Mouse (Mus musculus) brain, embryonic 14.5 days (tissue): ENCODE measurements around the gene Hfe2. TPM values are rescaled to one million over a fixed set of nuclear protein-coding genes. Genes with fewer than 3 reads are reported as not detected.

Experiments used
- DNase-seq: peaks from one replicate; pipeline ENCODE4 v3.0.0-alpha.2; 2011; ENCODE audit warnings: low read depth
- CTCF ChIP-seq: fragments of 200-500 bp; IDR thresholded peaks from 2 replicates; pipeline ENCODE4 v1.5.1; 2012; ENCODE audit warnings: inconsistent platforms, mild to moderate bottlenecking, moderate library complexity, borderline replicate concordance; ENCODE audit not compliant: insufficient read depth, insufficient read length; ENCODE audit errors: extremely low read depth
- POLR2A ChIP-seq: fragments of 200-500 bp; IDR thresholded peaks from 2 replicates; pipeline ENCODE4 v1.6.1; 2012; ENCODE audit warnings: mild to moderate bottlenecking, inconsistent platforms, borderline replicate concordance; ENCODE audit not compliant: poor library complexity, insufficient read depth, insufficient read length, severe bottlenecking; ENCODE audit errors: extremely low read depth
- polyA plus RNA-seq: library from polyadenylated mRNA; depleted of rRNA; stranded (reverse); fragments of >200 nt; gene quantifications from 2 replicates; pipeline ENCODE4 v1.2.3, GENCODE M21; 2012

The Hfe2 gene
- polyA plus RNA-seq, 1 experiment, result 0.66 TPM

- TF ChIP-seq POLR2A (no peak), CTCF (no peak)
- no peak for DNase-seq
Measured at GRCm38 (mm10) chr3:96556651-96557635, 32.0 kb downstream of the Hfe2 start.

- DNase-seq, result peak; percentile 99
- TF ChIP-seq CTCF (peak; percentile 62), POLR2A (peak; percentile 81; the same call in 1 of the 2 replicates)
Measured at GRCm38 (mm10) chr3:96557694-96558093, 32.7 kb downstream of the Hfe2 start, which contains the start of gene Txnip. Txnip (plus strand) TSS chr3:96557957.

DNA sequence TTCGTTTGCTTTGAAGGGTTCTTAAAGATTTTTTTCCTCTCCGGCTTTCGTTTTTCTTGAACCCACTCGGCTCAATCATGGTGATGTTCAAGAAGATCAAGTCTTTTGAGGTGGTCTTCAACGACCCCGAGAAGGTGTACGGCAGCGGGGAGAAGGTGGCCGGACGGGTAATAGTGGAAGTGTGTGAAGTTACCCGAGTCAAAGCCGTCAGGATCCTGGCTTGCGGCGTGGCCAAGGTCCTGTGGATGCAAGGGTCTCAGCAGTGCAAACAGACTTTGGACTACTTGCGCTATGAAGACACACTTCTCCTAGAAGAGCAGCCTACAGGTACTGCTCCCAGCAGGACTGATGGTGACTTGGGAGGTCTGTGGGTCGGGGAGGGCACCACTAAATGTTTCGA lies 33.2 kb downstream of the Hfe2 start:
- no peak for TF ChIP-seq CTCF
- TF ChIP-seq POLR2A, result no peak
- DNase-seq, result no peak

DNA sequence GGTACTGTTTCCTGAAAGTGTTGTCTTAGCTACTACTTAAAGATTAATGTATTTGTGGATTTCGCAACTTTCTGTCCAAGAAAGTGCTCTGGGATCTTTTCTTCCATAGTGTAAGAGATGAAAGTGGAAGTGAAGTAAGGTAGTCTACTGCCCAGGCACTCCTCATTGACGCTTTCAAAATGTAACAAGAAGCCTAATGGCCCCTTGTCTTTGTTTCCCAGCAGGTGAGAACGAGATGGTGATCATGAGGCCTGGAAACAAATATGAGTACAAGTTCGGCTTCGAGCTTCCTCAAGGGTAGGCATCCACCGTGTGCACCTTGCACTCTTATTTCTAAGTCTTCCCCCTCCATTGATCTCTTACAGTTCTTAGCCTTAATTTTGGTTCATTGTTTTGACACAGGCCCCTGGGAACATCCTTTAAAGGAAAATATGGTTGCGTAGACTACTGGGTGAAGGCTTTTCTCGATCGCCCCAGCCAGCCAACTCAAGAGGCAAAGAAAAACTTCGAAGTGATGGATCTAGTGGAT lies 33.8 kb downstream of the Hfe2 start:
- TF ChIP-seq POLR2A (no peak), CTCF (no peak)
- DNase-seq, result no peak

- no peak for TF ChIP-seq POLR2A
- DNase-seq, result no peak
Measured at GRCm38 (mm10) chr3:96559398-96559910, 34.5 kb downstream of the Hfe2 start.

DNA sequence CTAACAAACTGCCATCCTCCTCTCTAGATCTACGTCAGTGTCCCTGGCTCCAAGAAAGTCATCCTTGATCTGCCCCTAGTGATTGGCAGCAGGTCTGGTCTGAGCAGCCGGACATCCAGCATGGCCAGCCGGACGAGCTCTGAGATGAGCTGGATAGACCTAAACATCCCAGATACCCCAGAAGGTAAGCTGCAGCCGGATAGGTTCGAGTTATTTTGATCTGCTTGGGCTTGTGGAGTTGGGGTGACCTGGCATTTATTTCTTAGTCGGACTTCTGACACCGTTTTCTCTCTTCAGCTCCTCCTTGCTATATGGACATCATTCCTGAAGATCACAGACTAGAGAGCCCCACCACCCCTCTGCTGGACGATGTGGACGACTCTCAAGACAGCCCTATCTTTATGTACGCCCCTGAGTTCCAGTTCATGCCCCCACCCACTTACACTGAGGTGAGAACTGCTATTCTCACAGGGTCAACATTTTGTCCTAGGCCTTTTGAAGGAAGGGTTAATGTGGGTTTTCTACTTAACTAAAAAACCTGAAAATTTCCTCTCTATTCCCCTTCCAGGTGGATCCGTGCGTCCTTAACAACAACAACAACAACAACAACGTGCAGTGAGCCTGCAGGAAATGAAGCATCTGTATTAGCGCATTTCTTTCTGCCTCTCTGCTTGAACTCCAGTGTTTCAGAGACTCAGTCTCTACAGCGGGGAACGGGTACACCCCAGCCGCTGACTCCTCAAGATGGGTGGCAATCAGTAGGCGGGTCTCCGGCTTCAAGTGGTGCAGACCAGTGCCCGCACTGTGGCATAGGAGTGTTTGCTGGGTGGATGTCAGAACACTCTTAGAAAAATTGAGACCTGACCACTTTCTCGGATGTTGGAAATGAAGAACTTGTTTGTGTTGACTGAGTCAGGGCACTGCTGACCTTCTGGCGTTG lies 35.2 kb downstream of the Hfe2 start:
- no peak for DNase-seq
- TF ChIP-seq POLR2A (no peak), CTCF (no peak)

- DNase-seq, result no peak
- TF ChIP-seq POLR2A, result no peak
- no peak for TF ChIP-seq CTCF
Measured at GRCm38 (mm10) chr3:96560881-96561668, 36.1 kb downstream of the Hfe2 start.

DNA sequence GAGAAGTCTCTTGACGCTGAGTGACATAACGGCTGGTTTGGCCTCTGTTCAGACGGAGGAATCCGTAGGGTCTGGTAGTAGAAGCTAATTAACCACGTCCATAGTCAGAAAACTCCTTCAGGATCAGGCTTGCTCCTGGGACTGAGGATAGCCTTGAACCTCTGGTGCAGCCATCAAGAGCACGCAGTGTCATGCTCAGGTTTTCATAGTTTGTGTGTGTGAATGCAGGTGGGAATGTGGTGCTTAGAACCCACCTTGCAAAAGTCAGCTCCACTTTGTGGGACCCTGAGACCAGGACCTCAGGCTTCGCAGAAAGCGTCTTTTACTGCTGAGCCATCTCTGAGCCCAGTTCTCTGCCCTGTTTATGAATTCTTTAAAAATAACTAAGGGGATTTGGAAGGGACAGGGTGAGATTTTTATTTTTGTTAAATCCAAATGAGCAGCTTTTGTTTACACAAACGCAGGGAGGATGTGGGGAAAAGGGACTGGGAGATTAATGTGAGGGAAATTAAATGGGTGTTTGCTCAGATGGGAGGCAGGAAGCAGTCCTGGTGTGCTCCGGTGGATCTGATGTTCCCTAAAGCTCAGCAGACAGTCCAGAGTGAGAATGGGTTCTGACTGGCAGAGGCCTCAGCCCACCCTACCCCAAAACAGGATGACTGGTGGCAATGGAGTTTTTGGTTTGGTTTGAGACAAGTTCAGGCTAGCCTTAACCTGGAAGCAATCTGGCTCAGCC lies 37.1 kb downstream of the Hfe2 start:
- TF ChIP-seq POLR2A, result no peak
- no peak for TF ChIP-seq CTCF
- DNase-seq, result no peak

GRCm38 (mm10) chr3:96563267-96563666 lies 38.3 kb downstream of the Hfe2 start:
- DNase-seq, result no peak
- no peak for TF ChIP-seq CTCF
- TF ChIP-seq POLR2A, result no peak

DNA sequence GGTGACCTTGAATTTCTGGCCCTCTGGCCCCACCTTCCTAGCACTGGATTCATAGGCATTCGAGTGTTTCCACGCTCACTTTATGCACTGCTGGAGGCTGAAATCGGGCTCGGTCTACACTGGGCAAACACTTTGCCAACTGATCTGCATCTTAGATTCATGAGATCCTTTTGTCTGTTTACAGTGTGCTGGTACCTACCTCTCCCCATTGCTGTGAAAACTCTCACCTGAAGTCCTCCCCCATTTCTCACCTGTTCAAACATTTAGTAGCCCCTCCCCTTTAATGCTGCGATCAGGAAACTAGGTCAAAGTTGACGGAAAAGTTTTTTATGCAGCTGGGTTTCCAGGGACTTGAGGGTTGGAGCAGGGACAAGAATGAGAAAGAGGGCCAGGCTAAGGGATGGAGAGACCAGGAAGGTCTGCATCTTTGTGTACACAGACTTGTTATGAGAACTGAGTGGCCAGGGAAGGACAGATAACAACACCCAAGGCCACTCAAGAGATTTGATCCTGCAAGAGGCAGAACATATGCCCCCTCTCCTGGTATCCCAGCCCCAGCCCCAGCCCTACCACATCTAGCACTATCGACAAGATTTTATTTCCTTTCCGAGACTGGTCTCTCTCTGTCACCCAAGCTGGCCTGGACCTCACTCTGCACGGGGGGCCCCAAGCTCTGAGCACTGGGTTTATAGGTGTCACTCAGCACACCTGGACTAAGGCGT lies 39.1 kb downstream of the Hfe2 start:
- no peak for TF ChIP-seq POLR2A
- TF ChIP-seq CTCF, result no peak

DNA sequence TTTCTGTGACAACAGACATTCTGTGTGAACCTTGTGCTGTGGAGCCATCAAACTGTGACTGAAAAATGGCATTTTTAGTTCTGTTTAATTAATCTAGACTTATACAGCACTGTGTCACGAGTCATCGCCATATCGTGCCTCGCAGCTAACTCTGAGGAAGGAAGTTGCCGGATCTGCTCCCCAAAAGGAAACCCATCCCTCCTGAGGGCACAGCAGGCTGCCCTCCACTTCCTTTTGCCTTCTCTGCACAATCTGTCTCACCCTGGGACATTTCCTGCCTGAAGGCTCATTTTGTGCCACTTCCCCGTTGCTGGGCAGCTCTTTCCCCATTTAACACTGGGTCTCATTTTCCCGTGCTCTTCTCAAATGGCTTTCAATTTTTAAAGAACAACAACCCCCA lies 39.7 kb downstream of the Hfe2 start:
- no peak for TF ChIP-seq CTCF
- no peak for DNase-seq

More for the DNA sequence above, 39.1 kb downstream of the Hfe2 start:
- DNase-seq, result no peak
